Mouse (Mus musculus) MEL-GATA-1-ER (cell line): ENCODE measurements around the gene Acot1.
A peak's percentile ranks its signal among the peaks of the same experiment; 100 is the strongest.

ENCODE experiments used
- DNase-seq: peaks from one replicate; pipeline ENCODE4 v3.0.0-alpha.2; 2012; ENCODE audit warnings: low read depth; ENCODE audit errors: extremely low read depth

The Acot1 gene

GRCm38 (mm10) chr12:84063228-84063627 is 53.9 kb downstream of the Acot1 start:
- peak; percentile 18 for DNase-seq

- DNase-seq, result no peak
Observed at GRCm38 (mm10) chr12:84063833-84064232, 54.5 kb downstream of the Acot1 start.

GRCm38 (mm10) chr12:84064621-84065020 is 55.3 kb downstream of the Acot1 start:
- DNase-seq, result no peak

GRCm38 (mm10) chr12:84067752-84068151 is 58.5 kb downstream of the Acot1 start:
- DNase-seq, result no peak
